Mouse (Mus musculus) spleen, adult 2 months (tissue): ENCODE data around the gene Gm20716. TPM values are rescaled to one million over a fixed set of nuclear protein-coding genes. Genes with fewer than 3 reads are reported as not detected.
A peak's percentile ranks its signal among the peaks of the same experiment; 100 is the strongest.

Experiments used
- DNase-seq, 2 experiments: peaks; one replicate each; pipeline versions ENCODE4 v3.0.0 to v3.0.0-alpha.2; 2012 to 2021; ENCODE audit warnings: low spot score in 2 of 2, low read depth in 1 of 2
- H3K27ac ChIP-seq: fragments of 200-500 bp; 2 replicates; pipeline ENCODE4 v1.5.1; 2012; ENCODE audit warnings: low read length, inconsistent platforms; ENCODE audit not compliant: insufficient read depth
- H3K27me3 ChIP-seq: fragments of 200-500 bp; 2 replicates; pipeline ENCODE4 v1.6.1; 2012; ENCODE audit warnings: mild to moderate bottlenecking, moderate library complexity, low read length, inconsistent platforms; ENCODE audit not compliant: control insufficient read depth, insufficient read depth
- H3K36me3 ChIP-seq: fragments of 200-500 bp; 2 replicates; pipeline ENCODE4 v1.6.1; 2012; ENCODE audit warnings: mild to moderate bottlenecking, low read length, inconsistent platforms; ENCODE audit not compliant: control insufficient read depth, insufficient read depth
- H3K4me1 ChIP-seq: fragments of 200-500 bp; 2 replicates; pipeline ENCODE4 v1.6.1; 2011; ENCODE audit warnings: inconsistent platforms; ENCODE audit not compliant: control insufficient read depth, insufficient read depth, insufficient read length
- H3K4me3 ChIP-seq: fragments of 200-500 bp; 2 replicates; pipeline ENCODE4 v1.5.1; 2011; ENCODE audit warnings: mild to moderate bottlenecking, inconsistent platforms; ENCODE audit not compliant: insufficient read depth, insufficient read length; ENCODE audit errors: extremely low read depth
- CTCF ChIP-seq: fragments of 200-500 bp; IDR thresholded peaks from 2 replicates; pipeline ENCODE4 v1.5.1; 2011; ENCODE audit warnings: mild to moderate bottlenecking, inconsistent platforms; ENCODE audit not compliant: insufficient read depth, insufficient read length, insufficient replicate concordance; ENCODE audit errors: extremely low read depth
- POLR2A ChIP-seq: fragments of 200-500 bp; IDR thresholded peaks from 2 replicates; pipeline ENCODE4 v1.6.1; 2011; ENCODE audit warnings: low read depth, low read length, inconsistent platforms
- WGBS: fragments of 180-500 bp; shearing (Covaris S2); methylation state at CpG from one replicate; pipeline ENCODE4 v1.1.7; 2018; 5-methylcytosine and 5-hydroxymethylcytosine counted together
- polyA plus RNA-seq: library from polyadenylated mRNA; depleted of rRNA; stranded (reverse); fragments of >200 nt; gene quantifications from 2 replicates; pipeline ENCODE4 v1.2.3, GENCODE M21; 2012; rRNA removed

The Gm20716 gene
- 1.1 TPM in 1 of 2 replicates, not detected in the other for polyA plus RNA-seq

DNA sequence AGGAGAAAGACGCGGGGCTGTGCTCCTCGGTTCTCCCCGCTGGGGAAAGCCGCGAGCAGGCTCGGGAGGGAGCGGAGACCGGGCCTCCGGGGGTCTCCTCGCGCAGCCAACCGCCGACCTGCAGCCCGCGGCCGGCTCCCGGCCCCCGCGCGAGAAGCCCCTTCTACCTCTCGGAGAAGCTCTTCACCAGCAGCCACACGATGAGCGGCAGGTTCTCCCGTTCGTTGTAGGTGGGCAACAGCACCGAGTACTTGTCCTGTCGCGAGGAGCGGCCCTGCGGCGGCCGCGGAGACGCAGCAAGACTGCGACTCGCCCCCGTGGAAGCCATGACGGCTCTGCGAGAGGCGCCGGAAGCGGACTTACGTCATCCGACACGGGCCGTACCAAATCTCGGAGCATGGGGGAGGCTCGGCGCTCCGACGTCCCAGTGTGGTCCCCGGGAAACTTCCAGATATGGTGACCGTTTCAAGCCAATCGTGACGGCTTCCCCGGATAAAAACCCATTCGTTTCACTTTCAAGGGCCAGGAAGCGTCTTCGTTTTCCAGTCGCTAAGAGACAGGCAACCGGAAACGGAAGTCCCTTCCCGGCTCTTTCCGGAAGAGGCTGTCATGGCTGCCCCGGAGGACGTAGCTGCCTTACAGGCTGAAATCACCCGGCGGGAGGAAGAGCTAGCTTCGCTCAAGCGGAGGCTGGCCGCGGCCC is at the start of gene Gm20716, which contains the start of the genes Dpm1 and Mocs3:
Gm20716 (minus strand) TSS at position 339 of the 703 bp plus-strand sequence.
Dpm1 (minus strand) TSS at position 566 of the 703 bp plus-strand sequence.
Mocs3 (plus strand) TSS at position 597 of the 703 bp plus-strand sequence.
- H3K36me3 ChIP-seq, result peaks cover 14% of the 10 kb centered on the region
- peak; percentile 95 for TF ChIP-seq POLR2A
- no peak for TF ChIP-seq CTCF
- H3K27ac ChIP-seq, result peak within 1 kb of the TSS; percentile 83
- H3K4me1 ChIP-seq, result peaks cover 13% of the 10 kb centered on the region
- WGBS, result under 1% methylated on average over 73 of the region's 73 CpGs
- H3K4me3 ChIP-seq, result peak within 1 kb of the TSS; percentile 88
- no peaks in the 10 kb centered on the region for H3K27me3 ChIP-seq
- peak; percentile 73 to 85 for DNase-seq

DNA sequence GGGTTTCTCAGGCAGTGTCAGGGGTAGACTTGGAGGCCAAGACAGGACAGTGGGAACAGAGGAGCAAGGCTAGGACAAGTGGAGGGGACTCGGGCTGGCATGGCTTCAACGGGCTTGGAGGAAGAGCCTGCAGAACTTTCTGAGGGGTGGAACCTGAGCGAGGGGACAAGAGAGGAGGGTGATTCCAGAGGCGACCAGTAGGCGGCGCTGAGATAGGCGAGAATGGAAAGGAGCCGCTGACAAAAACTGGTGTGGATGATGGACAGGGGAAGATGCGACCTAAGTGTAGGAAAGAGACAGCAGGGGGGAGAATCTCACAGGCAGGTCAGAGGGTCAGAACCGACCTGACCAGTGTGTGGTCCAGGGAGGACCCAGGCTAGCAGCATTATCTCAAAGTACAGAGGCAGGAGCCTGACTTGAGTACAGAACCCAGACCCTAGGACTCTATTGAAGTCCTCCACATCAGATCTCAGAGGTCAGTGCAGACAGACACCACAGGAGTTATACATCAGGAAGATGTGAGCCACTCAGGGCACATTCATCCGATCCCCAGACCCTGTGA is 44.3 kb upstream of the Gm20716 start:
- DNase-seq, result peak; percentile 8 to 59

DNA sequence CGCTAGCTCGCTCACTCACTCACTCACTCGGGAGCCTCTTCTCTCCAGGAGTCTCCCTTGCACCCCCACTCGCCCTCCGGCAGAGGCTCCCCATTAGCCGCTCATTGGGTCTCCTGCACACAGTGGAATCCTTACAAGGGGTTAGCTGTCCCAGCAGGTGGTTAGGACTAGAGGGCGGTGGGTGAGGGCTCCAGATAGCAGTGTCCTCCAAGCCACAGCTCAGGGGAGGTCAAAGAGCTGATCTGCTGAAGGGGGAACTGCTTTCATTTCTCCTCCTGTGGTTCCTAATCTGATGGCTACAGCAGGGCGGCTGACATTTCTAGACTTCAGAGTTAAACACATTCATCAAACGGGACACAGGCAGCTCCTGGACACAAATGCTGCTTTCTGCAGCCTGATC is 43.2 kb upstream of the Gm20716 start:
- no peaks in the 10 kb centered on the region for H3K4me1 ChIP-seq
- no peak overlapping the region; the same call in 1 of the 2 replicates for H3K4me3 ChIP-seq
- no peak for TF ChIP-seq CTCF
- H3K36me3 ChIP-seq, result no peaks in the 10 kb centered on the region
- no peak for DNase-seq
- WGBS, result 30% methylated on average over 9 of the region's 9 CpGs
- H3K27ac ChIP-seq, result no peak overlapping the region
- no peaks in the 10 kb centered on the region for H3K27me3 ChIP-seq

More for the DNA sequence above, 44.3 kb upstream of the Gm20716 start:
- Histone ChIP-seq H3K4me1 (no peaks in the 10 kb centered on the region), H3K36me3 (no peaks in the 10 kb centered on the region), H3K27ac (no peak overlapping the region), H3K27me3 (no peaks in the 10 kb centered on the region), H3K4me3 (no peak overlapping the region)
- TF ChIP-seq POLR2A (no peak), CTCF (peak; percentile 82)
- WGBS, result 8% methylated on average over 11 of the region's 11 CpGs

DNA sequence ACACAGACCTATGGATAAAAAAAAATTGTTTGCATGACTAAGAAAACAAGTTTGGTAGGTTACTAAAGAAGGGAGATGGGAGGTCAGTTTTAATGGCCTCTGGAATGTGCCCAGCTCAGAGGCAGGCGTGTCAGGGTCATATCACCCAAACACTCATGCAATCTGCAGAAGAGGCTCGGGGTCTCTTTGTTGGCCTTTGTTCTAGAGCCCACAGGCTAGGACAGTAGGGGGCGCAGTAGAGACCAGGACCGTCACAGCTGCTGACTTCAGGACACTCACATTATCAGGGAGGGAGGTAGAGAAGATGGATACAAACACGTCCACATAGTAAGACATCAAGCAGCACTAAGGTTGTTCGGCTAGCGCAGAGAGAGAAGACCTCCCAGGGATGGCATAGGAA is 37.9 kb upstream of the Gm20716 start:
- Histone ChIP-seq H3K27me3 (no peaks in the 10 kb centered on the region), H3K4me1 (no peaks in the 10 kb centered on the region), H3K4me3 (no peak overlapping the region), H3K27ac (no peak overlapping the region), H3K36me3 (no peaks in the 10 kb centered on the region)
- 76% methylated on average over 7 of the region's 7 CpGs for WGBS
- TF ChIP-seq CTCF, result no peak
- TF ChIP-seq POLR2A, result no peak
- no peak for DNase-seq

DNA sequence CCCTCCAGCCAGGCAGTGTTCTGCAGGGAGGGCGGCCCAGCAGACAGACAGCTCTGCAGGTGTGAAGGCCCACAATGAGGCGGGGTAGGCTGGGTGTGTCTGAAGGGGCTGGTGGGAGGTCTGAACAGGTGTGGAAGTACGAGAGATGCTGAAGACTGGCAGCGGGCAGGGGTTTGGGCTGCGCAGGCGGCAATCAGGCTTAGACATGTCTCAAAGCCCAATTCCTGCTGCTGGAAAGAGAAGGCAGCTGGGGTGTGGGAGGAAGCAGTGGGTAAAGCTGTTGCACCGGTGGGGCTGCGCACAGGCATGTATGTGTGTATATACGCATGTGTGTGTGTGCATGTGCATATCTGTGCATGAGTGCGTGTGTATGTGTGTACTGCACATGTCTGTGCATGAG is 30.7 kb upstream of the Gm20716 start:
- Histone ChIP-seq H3K4me1 (peaks cover 3% of the 10 kb centered on the region; the same call in 1 of the 2 replicates), H3K27ac (no peak overlapping the region)

DNA sequence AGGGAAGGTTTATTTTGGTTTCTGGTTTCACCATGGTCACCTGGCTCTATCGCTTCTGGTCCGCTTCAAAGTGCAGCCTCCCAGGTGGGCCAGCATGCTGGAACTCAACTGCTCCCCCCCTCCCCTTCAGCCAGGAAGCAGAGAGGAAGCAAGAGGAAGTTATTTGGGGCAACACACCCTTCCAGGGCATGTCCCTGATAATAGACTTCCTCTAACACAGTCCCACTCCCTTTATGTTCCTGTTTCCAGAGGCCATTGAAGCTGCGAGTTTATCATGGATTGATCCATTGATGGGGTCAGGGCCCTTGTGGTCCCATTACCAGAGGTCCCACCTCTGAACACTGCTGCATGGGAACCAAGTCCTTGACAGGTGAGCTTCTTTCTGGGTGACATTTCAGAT is 30.0 kb upstream of the Gm20716 start:
- Histone ChIP-seq H3K4me1 (peaks cover 3% of the 10 kb centered on the region; the same call in 1 of the 2 replicates), H3K36me3 (no peaks in the 10 kb centered on the region), H3K4me3 (no peak overlapping the region), H3K27me3 (no peaks in the 10 kb centered on the region), H3K27ac (no peak overlapping the region)
- WGBS, result 57% methylated on average over 3 of the region's 3 CpGs
- DNase-seq, result no peak
- TF ChIP-seq CTCF (no peak), POLR2A (no peak)

More for the DNA sequence above, 30.7 kb upstream of the Gm20716 start:
- TF ChIP-seq POLR2A, result no peak
- TF ChIP-seq CTCF, result no peak
- no peak for DNase-seq
- H3K27me3 ChIP-seq, result no peaks in the 10 kb centered on the region
- no peaks in the 10 kb centered on the region for H3K36me3 ChIP-seq
- H3K4me3 ChIP-seq, result no peak overlapping the region
- WGBS, result 89% methylated on average over 10 of the region's 10 CpGs

DNA sequence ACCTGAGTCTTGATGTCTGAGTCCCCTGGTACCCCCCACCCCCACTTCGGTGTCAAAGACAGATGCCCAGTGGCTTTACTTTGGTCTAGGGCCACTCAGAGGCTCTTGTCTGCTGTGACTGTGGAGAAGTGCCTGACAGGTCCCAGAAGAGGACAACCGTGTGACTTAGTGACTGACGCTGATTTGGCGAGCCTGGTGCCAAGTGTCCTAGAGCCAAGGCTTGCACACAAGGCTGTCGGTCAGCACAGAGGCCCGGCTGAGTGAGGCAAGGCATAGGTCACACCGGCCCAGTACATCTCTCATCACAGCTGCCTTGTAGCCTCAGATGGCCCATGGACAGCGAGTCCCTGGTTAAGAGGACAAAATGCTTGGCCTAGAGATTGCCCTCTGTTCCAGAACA is 28.9 kb upstream of the Gm20716 start:
- no peak for TF ChIP-seq POLR2A
- no peak for TF ChIP-seq CTCF
- H3K27ac ChIP-seq, result no peak overlapping the region
- H3K4me3 ChIP-seq, result no peak overlapping the region
- peaks cover 8% of the 10 kb centered on the region; the same call in 1 of the 2 replicates for H3K4me1 ChIP-seq
- H3K27me3 ChIP-seq, result no peaks in the 10 kb centered on the region
- no peak for DNase-seq
- 91% methylated on average over 8 of the region's 8 CpGs for WGBS
- H3K36me3 ChIP-seq, result no peaks in the 10 kb centered on the region
